Mouse (Mus musculus) embryonic facial prominence, embryonic 11.5 days (tissue): Measurements from ENCODE around the gene Gss. TPM values are rescaled to one million over a fixed set of nuclear protein-coding genes. Genes with fewer than 3 reads are reported as not detected.
"Not testable (repeated sequence)": the region's sequence is repeated elsewhere in the genome, so short reads cannot be mapped to it uniquely, and the experiment has no call there.

ENCODE experiments used
- ATAC-seq: fragments of 200-750 bp; cut with Nextera tagmentation; replicated peaks from 2 replicates; pipeline ENCODE4 v1.8.0; 2017; ENCODE audit warnings: low read depth; ENCODE audit not compliant: insufficient number of reproducible peaks, low FRiP score, low TSS enrichment
- DNase-seq: peaks from one replicate; pipeline ENCODE4 v3.0.0-alpha.2; 2015; ENCODE audit warnings: low spot score
- H3K27ac ChIP-seq: fragments of 300-500 bp; sonication (generic); replicated peaks from 2 replicates; pipeline ENCODE4 v1.5.1; 2014; ENCODE audit warnings: mild to moderate bottlenecking, low read depth, low read length, control low read depth
- H3K27me3 ChIP-seq: fragments of 300-500 bp; sonication (generic); 2 replicates; pipeline ENCODE4 v1.6.1; 2014; ENCODE audit warnings: mild to moderate bottlenecking, low read length, moderate library complexity, mixed read lengths; ENCODE audit not compliant: control insufficient read depth, insufficient read depth
- H3K36me3 ChIP-seq: fragments of 300-500 bp; sonication (generic); replicated peaks from 2 replicates; pipeline ENCODE4 v1.6.1; 2014; ENCODE audit warnings: low read depth, mild to moderate bottlenecking, low read length, moderate library complexity, mixed read lengths; ENCODE audit not compliant: control insufficient read depth, insufficient read depth
- H3K4me1 ChIP-seq: fragments of 300-500 bp; sonication (generic); 2 replicates; pipeline ENCODE4 v1.6.1; 2014; ENCODE audit warnings: low read length, mixed read lengths; ENCODE audit not compliant: control insufficient read depth, insufficient read depth
- H3K4me2 ChIP-seq: fragments of 300-500 bp; sonication (generic); 2 replicates; pipeline ENCODE4 v1.6.1; 2014; ENCODE audit warnings: low read depth, mild to moderate bottlenecking, control low read depth, low read length, moderate library complexity
- H3K4me3 ChIP-seq: fragments of 300-500 bp; sonication (generic); 2 replicates; pipeline ENCODE4 v1.5.1; 2014; ENCODE audit warnings: low read depth, low read length, control low read depth
- H3K9ac ChIP-seq: fragments of 300-500 bp; sonication (generic); replicated peaks from 2 replicates; pipeline ENCODE4 v1.6.1; 2014; ENCODE audit warnings: mild to moderate bottlenecking, control low read depth, low read length
- H3K9me3 ChIP-seq: fragments of 300-500 bp; sonication (generic); replicated peaks from 2 replicates; pipeline ENCODE4 v1.6.1; 2016; ENCODE audit warnings: mild to moderate bottlenecking, low read length, inconsistent platforms, mixed read lengths; ENCODE audit not compliant: control insufficient read depth
- WGBS: fragments of 180-500 bp; shearing (Covaris S2); extraction: QIAGEN DNeasy Blood & Tissue Kit; methylation state at CpG from one replicate; pipeline ENCODE4 v1.1.7; 2014; 5-methylcytosine and 5-hydroxymethylcytosine counted together
- polyA plus RNA-seq: library from polyadenylated mRNA; unstranded; fragments of >200 nt; fragmentation: Nextera tagmentation; extraction: Ambion mirVana; gene quantifications from 2 replicates; pipeline ENCODE4 v1.2.1, GENCODE M21; 2014

Gene Gss
- polyA plus RNA-seq, 1 experiment from 2014 or later: 24.3 TPM

- Histone ChIP-seq H3K4me1 (peaks cover 3% of the 10 kb centered on the region; the same call in 1 of the 2 replicates), H3K27me3 (no peaks in the 10 kb centered on the region), H3K9me3 (no peaks in the 10 kb centered on the region), H3K27ac (no peak overlapping the region), H3K9ac (no peak overlapping the region; the same call in 1 of the 2 replicates), H3K4me3 (peak overlapping the region; percentile 17), H3K36me3 (no peaks in the 10 kb centered on the region), H3K4me2 (peak overlapping the region; percentile 44)
- 2% methylated on average over 20 of the region's 20 CpGs for WGBS
- peak; percentile 66 for DNase-seq
- ATAC-seq: peak; percentile 87
These were observed 20.7 kb upstream of the Gss start for GRCm38 (mm10) chr2:155613326-155613755.

- no peak for ATAC-seq
- Histone ChIP-seq H3K27ac (no peak overlapping the region), H3K4me3 (no peak overlapping the region), H3K9me3 (no peaks in the 10 kb centered on the region), H3K9ac (no peak overlapping the region), H3K4me2 (no peak overlapping the region), H3K27me3 (no peaks in the 10 kb centered on the region), H3K36me3 (no peaks in the 10 kb centered on the region), H3K4me1 (peaks cover 3% of the 10 kb centered on the region; the same call in 1 of the 2 replicates)
- DNase-seq: no peak
- WGBS: 87% methylated on average over 9 of the region's 9 CpGs
These were observed 19.4 kb upstream of the Gss start for GRCm38 (mm10) chr2:155611834-155612550.

- no peak within 1 kb of the TSS for H3K4me2 ChIP-seq
- H3K9me3 ChIP-seq: no peaks in the 10 kb centered on the region
- H3K4me1 ChIP-seq: peaks cover 3% of the 10 kb centered on the region; the same call in 1 of the 2 replicates
- no peak within 1 kb of the TSS for H3K4me3 ChIP-seq
- H3K27me3 ChIP-seq: no peaks in the 10 kb centered on the region
- no peak for DNase-seq
- no peak within 1 kb of the TSS for H3K27ac ChIP-seq
- no peak within 1 kb of the TSS for H3K9ac ChIP-seq
- ATAC-seq: no peak
- H3K36me3 ChIP-seq: no peaks in the 10 kb centered on the region
- WGBS: 39% methylated on average over 4 of the region's 4 CpGs
These were observed 18.4 kb upstream of the Gss start, which contains the start of gene Myh7b for GRCm38 (mm10) chr2:155610978-155611377. Gene Myh7b (plus strand): TSS chr2:155611212.

- no peak overlapping the region for H3K4me3 ChIP-seq
- WGBS: 84% methylated on average over 4 of the region's 4 CpGs
- H3K27me3 ChIP-seq: no peaks in the 10 kb centered on the region
- DNase-seq (no peak), ATAC-seq (no peak)
- H3K36me3 ChIP-seq: no peaks in the 10 kb centered on the region
- H3K9me3 ChIP-seq: no peaks in the 10 kb centered on the region
- H3K27ac ChIP-seq: no peak overlapping the region
- no peaks in the 10 kb centered on the region for H3K4me1 ChIP-seq
- H3K4me2 ChIP-seq: no peak overlapping the region
- no peak overlapping the region for H3K9ac ChIP-seq
These were observed 13.8 kb upstream of the Gss start for GRCm38 (mm10) chr2:155606360-155606759.

- H3K27ac ChIP-seq, H3K9me3 ChIP-seq, DNase-seq, H3K4me2 ChIP-seq, ATAC-seq, H3K4me3 ChIP-seq, H3K27me3 ChIP-seq, H3K9ac ChIP-seq, H3K4me1 ChIP-seq, H3K36me3 ChIP-seq: not testable (repeated sequence)
- WGBS: 73% methylated on average over 4 of the region's 4 CpGs
These were observed 12.6 kb upstream of the Gss start for GRCm38 (mm10) chr2:155605236-155605589.

DNA sequence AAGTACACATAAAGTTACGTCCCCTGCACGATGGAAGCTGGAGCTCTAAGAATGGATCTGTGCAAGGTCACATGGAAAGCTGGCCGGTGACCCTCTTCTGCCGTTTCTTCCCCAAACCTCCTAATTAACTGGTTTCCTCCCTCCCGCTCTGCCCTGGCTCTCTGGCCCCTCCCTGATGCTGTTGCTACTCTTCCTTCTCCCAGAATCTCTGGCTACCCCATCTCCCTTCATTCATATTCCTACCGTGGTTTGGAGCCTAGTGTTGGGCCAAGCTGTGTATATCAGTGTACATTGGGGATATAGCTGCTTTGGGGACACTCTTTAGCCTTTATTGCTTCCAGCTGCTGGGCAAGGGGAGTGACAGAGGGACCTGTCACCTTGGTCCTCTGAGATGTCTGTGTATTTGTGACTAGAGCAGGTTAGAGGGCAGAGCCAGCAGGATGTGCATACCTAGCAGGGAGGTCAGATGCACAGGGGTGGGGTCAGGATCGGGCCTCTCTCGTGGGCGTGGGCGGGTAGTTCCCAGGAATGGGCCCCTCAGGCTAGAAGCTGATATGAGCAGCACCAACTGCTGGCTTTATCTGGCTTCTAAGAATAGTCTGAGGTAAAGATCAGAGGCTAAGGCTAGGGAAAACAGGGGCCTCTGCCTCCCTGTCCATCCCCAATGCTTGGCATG is 12.1 kb upstream of the Gss start:
- Histone ChIP-seq H3K4me2 (no peak overlapping the region), H3K36me3 (no peaks in the 10 kb centered on the region), H3K4me1 (no peaks in the 10 kb centered on the region), H3K27ac (no peak overlapping the region), H3K9ac (no peak overlapping the region), H3K4me3 (no peak overlapping the region), H3K27me3 (no peaks in the 10 kb centered on the region), H3K9me3 (no peaks in the 10 kb centered on the region)
- DNase-seq: no peak
- no peak for ATAC-seq
- 20% methylated on average over 10 of the region's 10 CpGs for WGBS

GRCm38 (mm10) chr2:155603707-155604106 is 11.1 kb upstream of the Gss start:
- no peaks in the 10 kb centered on the region for H3K4me1 ChIP-seq
- H3K9ac ChIP-seq: no peak overlapping the region
- DNase-seq: no peak
- no peak for ATAC-seq
- H3K4me2 ChIP-seq: no peak overlapping the region
- WGBS: 64% methylated on average over 3 of the region's 3 CpGs
- H3K36me3 ChIP-seq: no peaks in the 10 kb centered on the region
- no peaks in the 10 kb centered on the region for H3K9me3 ChIP-seq
- no peak overlapping the region for H3K27ac ChIP-seq
- H3K27me3 ChIP-seq: no peaks in the 10 kb centered on the region
- H3K4me3 ChIP-seq: no peak overlapping the region

DNA sequence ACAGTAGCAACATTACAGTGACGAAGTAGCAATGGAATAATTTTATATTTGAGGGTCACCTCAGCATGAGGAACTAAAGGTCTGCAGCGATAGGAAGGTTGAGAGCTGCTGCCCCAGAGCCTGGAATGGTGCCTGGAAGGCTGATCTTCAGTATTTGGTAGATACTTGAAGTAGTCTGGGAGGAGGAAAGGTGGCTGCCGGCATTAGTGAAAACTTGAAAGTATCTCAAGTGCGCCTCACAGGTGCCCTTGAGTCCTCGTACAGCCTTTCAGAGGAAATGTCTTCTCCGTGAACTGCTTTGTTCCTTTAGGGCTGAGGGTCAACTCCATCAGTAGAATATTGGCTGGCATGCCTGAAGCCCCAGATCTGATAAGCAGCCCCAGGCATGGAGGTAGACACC is 2.9 kb upstream of the Gss start:
- ATAC-seq: no peak
- 82% methylated on average over 6 of the region's 6 CpGs for WGBS
- H3K27ac ChIP-seq: no peak overlapping the region

More for the DNA sequence above, 2.9 kb upstream of the Gss start:
- Histone ChIP-seq H3K9me3 (no peaks in the 10 kb centered on the region), H3K4me2 (no peak overlapping the region), H3K4me1 (no peaks in the 10 kb centered on the region), H3K4me3 (no peak overlapping the region), H3K36me3 (no peaks in the 10 kb centered on the region), H3K9ac (no peak overlapping the region), H3K27me3 (no peaks in the 10 kb centered on the region)
- DNase-seq: no peak
